In genomic region chr12:80289722-80290121, GRCm38 (mm10) we compare ENCODE assay signal across 23 mouse cellular contexts.
"Had no signal": no experiment of that assay in that cellular context is flagged by ENCODE, and none has a peak within 500 bp of the region (broad histone marks: within the 10 kb centered on the region; RNA-seq: fewer than 3 reads in every experiment).

No protein-coding gene starts in this region.

- H3K27ac ChIP-seq: kidney, embryonic 15.5 days; limb, embryonic 12.5 days; limb, embryonic 15.5 days; liver, embryonic 13.5 days; lung, embryonic 15.5 days; midbrain, embryonic 10.5 days; midbrain, embryonic 13.5 days; neural tube, embryonic 13.5 days had no signal

- H3K4me1 ChIP-seq: kidney, embryonic 15.5 days; limb, embryonic 12.5 days; lung, embryonic 15.5 days; neural tube, embryonic 13.5 days had no signal

- H3K36me3 ChIP-seq: kidney, embryonic 15.5 days; limb, embryonic 12.5 days; limb, embryonic 15.5 days; liver, embryonic 13.5 days; lung, embryonic 15.5 days; midbrain, embryonic 10.5 days; midbrain, embryonic 13.5 days; neural tube, embryonic 13.5 days had no signal

- ATAC-seq: midbrain, embryonic 13.5 days; midbrain, embryonic 16.5 days had no signal

- H3K4me3 ChIP-seq: kidney, embryonic 15.5 days; limb, embryonic 12.5 days; limb, embryonic 15.5 days; liver, embryonic 13.5 days; lung, embryonic 15.5 days; megakaryocyte, embryonic 14.5 days; midbrain, embryonic 10.5 days; midbrain, embryonic 13.5 days; myocyte; neural tube, embryonic 13.5 days had no signal

- H3K9ac ChIP-seq: kidney, embryonic 15.5 days; limb, embryonic 12.5 days; limb, embryonic 15.5 days; liver, embryonic 13.5 days; lung, embryonic 15.5 days; midbrain, embryonic 13.5 days; neural tube, embryonic 13.5 days had no signal

- H3K27me3 ChIP-seq: kidney, embryonic 15.5 days; limb, embryonic 12.5 days; limb, embryonic 15.5 days; liver, embryonic 13.5 days; lung, embryonic 15.5 days; midbrain, embryonic 13.5 days; neural tube, embryonic 13.5 days had no signal

- DNase-seq: kidney, adult 11 months; kidney, adult 8-10 months; kidney, postnatal 10 days; kidney, postnatal 36 days; layer of hippocampus, postnatal 36 days; left cerebral cortex, postnatal 4 days; liver, embryonic 13.5 days; lung, adult 18-20 months; lung, postnatal 14 days; lung, postnatal 4 days; thymus, adult 18-20 months; thymus, postnatal 14 days; thymus, postnatal 4 days had no signal

- H3K9me3 ChIP-seq: kidney, embryonic 15.5 days; limb, embryonic 12.5 days; limb, embryonic 15.5 days; liver, embryonic 13.5 days; lung, embryonic 15.5 days; midbrain, embryonic 10.5 days; midbrain, embryonic 13.5 days; neural tube, embryonic 13.5 days had no signal

- H3K4me2 ChIP-seq: kidney, embryonic 15.5 days; limb, embryonic 12.5 days; limb, embryonic 15.5 days; liver, embryonic 13.5 days; lung, embryonic 15.5 days; midbrain, embryonic 13.5 days; neural tube, embryonic 13.5 days had no signal
